Mouse (Mus musculus) MEL (cell line): ENCODE results near the gene Pgpep1.

Experiments
- CHD2 ChIP-seq: IDR thresholded peaks from 2 replicates; pipeline ENCODE4 v1.6.1; 2011; ENCODE audit warnings: low read length, improper control_type of control experiment
- CTCF ChIP-seq, 3 experiments: IDR thresholded peaks in 2 of 3; conservative IDR thresholded peaks in 1 of 3; 2 replicates each; pipeline ENCODE4 v1.5.1; 2011 to 2012; ENCODE audit warnings: low read length in 3 of 3, low read depth in 2 of 3, mild to moderate bottlenecking in 2 of 3, improper control_type of control experiment in 1 of 3, inconsistent platforms in 1 of 3, mixed read lengths in 1 of 3, moderate library complexity in 1 of 3; ENCODE audit not compliant: control insufficient read depth in 1 of 3, insufficient read depth in 1 of 3, poor library complexity in 1 of 3, severe bottlenecking in 1 of 3
- EP300 ChIP-seq, 2 experiments: IDR thresholded peaks; 2 replicates each; pipeline ENCODE4 v1.6.1; 2011; ENCODE audit warnings: improper control_type of control experiment in 2 of 2, low read length in 2 of 2, low read depth in 1 of 2, mild to moderate bottlenecking in 1 of 2
- ETS1 ChIP-seq: IDR thresholded peaks from 2 replicates; pipeline ENCODE4 v1.6.1; 2012; ENCODE audit warnings: low read depth, mild to moderate bottlenecking, inconsistent platforms, low read length, improper control_type of control experiment, moderate library complexity
- GATA1 ChIP-seq: IDR thresholded peaks from 2 replicates; pipeline ENCODE4 v1.6.1; 2011; ENCODE audit warnings: low read depth, low read length, improper control_type of control experiment
- HCFC1 ChIP-seq: IDR thresholded peaks from 2 replicates; pipeline ENCODE4 v1.6.1; 2012; ENCODE audit warnings: low read depth, mild to moderate bottlenecking, inconsistent platforms, low read length, improper control_type of control experiment, moderate library complexity
- KAT2A ChIP-seq: conservative IDR thresholded peaks from 2 replicates; pipeline ENCODE4 v1.6.1; 2012; ENCODE audit warnings: low read depth, low read length, improper control_type of control experiment, inconsistent platforms
- MAFK ChIP-seq: IDR thresholded peaks from 2 replicates; pipeline ENCODE4 v1.6.1; 2011; ENCODE audit warnings: low read depth, mild to moderate bottlenecking, low read length, improper control_type of control experiment, borderline replicate concordance
- MYC ChIP-seq: IDR thresholded peaks from 2 replicates; pipeline ENCODE4 v1.6.1; 2011; ENCODE audit warnings: low read depth, mild to moderate bottlenecking, low read length, improper control_type of control experiment, moderate library complexity
- POLR2A ChIP-seq, 2 experiments: IDR thresholded peaks; 2 replicates each; pipeline ENCODE4 v1.6.1; 2011 to 2012; ENCODE audit warnings: low read length in 2 of 2, mild to moderate bottlenecking in 2 of 2, control low read depth in 1 of 2, improper control_type of control experiment in 1 of 2, low read depth in 1 of 2, moderate library complexity in 1 of 2; ENCODE audit not compliant: control insufficient read depth in 1 of 2, insufficient read depth in 1 of 2, poor library complexity in 1 of 2
- RAD21 ChIP-seq: IDR thresholded peaks from 2 replicates; pipeline ENCODE4 v1.6.1; 2011; ENCODE audit warnings: mild to moderate bottlenecking, low read depth, low read length, improper control_type of control experiment
- SIN3A ChIP-seq: IDR thresholded peaks from 2 replicates; pipeline ENCODE4 v1.6.1; 2012; ENCODE audit warnings: low read length, improper control_type of control experiment, inconsistent platforms
- SMC3 ChIP-seq: IDR thresholded peaks from 2 replicates; pipeline ENCODE4 v1.6.1; 2011; ENCODE audit warnings: low read depth, low read length, improper control_type of control experiment
- USF1 ChIP-seq: IDR thresholded peaks from 2 replicates; pipeline ENCODE4 v1.6.1; 2014; ENCODE audit warnings: low read depth, mild to moderate bottlenecking, inconsistent platforms, low read length, improper control_type of control experiment, moderate library complexity

- TF ChIP-seq MYC (no peak), POLR2A (IDR thresholded peaks at IDR 0.05; ENCODE audit: control insufficient read depth in 1 of 2, insufficient read depth in 1 of 2, low read depth in 1 of 2, low read length in 2 of 2, poor library complexity in 1 of 2) (no peak), HCFC1 (no peak), CTCF (IDR thresholded peaks at IDR 0.05 in 2 of 3, conservative IDR thresholded peaks at IDR 0.05 in 1 of 3; ENCODE audit: control insufficient read depth in 1 of 3, insufficient read depth in 1 of 3, low read depth in 2 of 3, low read length in 3 of 3, poor library complexity in 1 of 3, severe bottlenecking in 1 of 3) (no peak), ETS1 (no peak), CHD2 (no peak), USF1 (no peak), GATA1 (no peak), MAFK (no peak), SIN3A (no peak), SMC3 (no peak), KAT2A (no peak), RAD21 (no peak), EP300 (IDR thresholded peaks at IDR 0.05; ENCODE audit: low read depth in 1 of 2, low read length in 2 of 2) (no peak)
Observed at GRCm38 (mm10) chr8:70682692-70683091, 22.5 kb upstream of the Pgpep1 start.
